7 mouse cellular contexts compared by ENCODE assay signal in genomic region chr15:98166963-98167644, GRCm38 (mm10). TPM values are rescaled to one million over a fixed set of nuclear protein-coding genes. Genes with fewer than 3 reads are reported as not detected.
DNase-seq lines count a peak whose midpoint lies in the region; ATAC-seq lines count a peak whose summit lies in the region.

Ccdc184 (plus strand) TSS chr15:98167158.

- under 1% methylated on average over 18 of the region's 18 CpGs for WGBS in embryonic facial prominence, embryonic 12.5 days
- WGBS in hindbrain, embryonic 14.5 days = 2% methylated on average over 18 of the region's 18 CpGs
- WGBS in midbrain, embryonic 11.5 days = 1% methylated on average over 18 of the region's 18 CpGs

- peak in 1 of 2 experiments; percentile 15 for DNase-seq in left cerebral cortex, adult 18-20 months (ENCODE audit: low spot score in 2 of 2)
- DNase-seq in left cerebral cortex, adult 11 months (ENCODE audit: low spot score) = no peak
- peak; percentile 41 for DNase-seq in hindbrain, embryonic 14.5 days (ENCODE audit: low spot score)
- DNase-seq in midbrain, embryonic 11.5 days (ENCODE audit: low spot score, missing footprints) = peak; percentile 88
- no peak for DNase-seq in thymus, postnatal 0 days (ENCODE audit: low spot score)

- H3K4me1 ChIP-seq in embryonic facial prominence, embryonic 12.5 days = peaks cover 12% of the 10 kb centered on the region; the same call in 1 of the 2 replicates
- H3K4me1 ChIP-seq in hindbrain, embryonic 14.5 days (replicated peaks; ENCODE audit: control insufficient read depth, insufficient read depth, low read length) = peaks cover 28% of the 10 kb centered on the region
- peaks cover 5% of the 10 kb centered on the region for H3K4me1 ChIP-seq in midbrain, embryonic 11.5 days (ENCODE audit: control insufficient read depth, insufficient read depth, low read length)

- peak within 1 kb of the TSS; percentile 47 for H3K9ac ChIP-seq in embryonic facial prominence, embryonic 12.5 days
- peak within 1 kb of the TSS; percentile 62 for H3K9ac ChIP-seq in hindbrain, embryonic 14.5 days
- peak within 1 kb of the TSS; percentile 58 for H3K9ac ChIP-seq in midbrain, embryonic 11.5 days (ENCODE audit: low read length)

- peaks cover 63% of the 10 kb centered on the region for H3K27me3 ChIP-seq in embryonic facial prominence, embryonic 12.5 days
- peaks cover 9% of the 10 kb centered on the region; the same call in 1 of the 2 replicates for H3K27me3 ChIP-seq in hindbrain, embryonic 14.5 days (ENCODE audit: control insufficient read depth, insufficient read depth, low read length)
- peaks cover 29% of the 10 kb centered on the region for H3K27me3 ChIP-seq in midbrain, embryonic 11.5 days (ENCODE audit: control insufficient read depth, insufficient read depth, low read length)

- H3K27ac ChIP-seq in embryonic facial prominence, embryonic 12.5 days = no peak within 1 kb of the TSS
- peak within 1 kb of the TSS; percentile 96 for H3K27ac ChIP-seq in hindbrain, embryonic 14.5 days
- peak within 1 kb of the TSS; percentile 85 for H3K27ac ChIP-seq in midbrain, embryonic 11.5 days (ENCODE audit: low read depth, low read length)

- H3K4me3 ChIP-seq in embryonic facial prominence, embryonic 12.5 days = peak within 1 kb of the TSS; percentile 49
- peak within 1 kb of the TSS; percentile 50 for H3K4me3 ChIP-seq in hindbrain, embryonic 14.5 days (replicated peaks; ENCODE audit: low read length)
- peak within 1 kb of the TSS; percentile 45 for H3K4me3 ChIP-seq in midbrain, embryonic 11.5 days (ENCODE audit: low read depth, low read length)

- no peaks in the 10 kb centered on the region for H3K9me3 ChIP-seq in embryonic facial prominence, embryonic 12.5 days
- H3K9me3 ChIP-seq in hindbrain, embryonic 14.5 days (ENCODE audit: control insufficient read depth, low read length) = no peaks in the 10 kb centered on the region
- H3K9me3 ChIP-seq in midbrain, embryonic 11.5 days (ENCODE audit: control insufficient read depth, low read length) = no peaks in the 10 kb centered on the region

- 0 out of 2 replicates have a peak, but pooled peaks have one; percentile 11 for ATAC-seq in embryonic facial prominence, embryonic 12.5 days (ENCODE audit: insufficient number of reproducible peaks, insufficient read depth, low FRiP score, low TSS enrichment)
- ATAC-seq in hindbrain, embryonic 14.5 days (ENCODE audit: low FRiP score) = peak; percentile 73
- ATAC-seq in midbrain, embryonic 11.5 days (ENCODE audit: low FRiP score) = peak; percentile 75
- ATAC-seq in megakaryocyte progenitor cell, adult 5-6 weeks (replicated peaks; ENCODE audit: poor library complexity) = no peak

- H3K36me3 ChIP-seq in embryonic facial prominence, embryonic 12.5 days = no peaks in the 10 kb centered on the region
- no peaks in the 10 kb centered on the region for H3K36me3 ChIP-seq in hindbrain, embryonic 14.5 days (replicated peaks; ENCODE audit: control insufficient read depth, insufficient read depth)
- no peaks in the 10 kb centered on the region for H3K36me3 ChIP-seq in midbrain, embryonic 11.5 days (ENCODE audit: control insufficient read depth, insufficient read depth, low read length)

- peak within 1 kb of the TSS; percentile 88 for H3K4me2 ChIP-seq in embryonic facial prominence, embryonic 12.5 days (replicated peaks)
- peak within 1 kb of the TSS; percentile 67 for H3K4me2 ChIP-seq in hindbrain, embryonic 14.5 days (replicated peaks)
- peak within 1 kb of the TSS; percentile 63 for H3K4me2 ChIP-seq in midbrain, embryonic 11.5 days

RNA-seq across cellular contexts. Expression of gene Ccdc184, which starts in this region (rescaled TPM):
- total RNA-seq in left cerebral cortex, adult 18-20 months (2021) = 10 to 100 TPM; 22.5 to 23.2 TPM
- 2.0 and 2.4 TPM in 2 replicates for polyA plus RNA-seq in embryonic facial prominence, embryonic 12.5 days (2016; fragmentation: Nextera tagmentation; extraction: Ambion mirVana)
- 98.1 and 125 TPM in 2 replicates for polyA plus RNA-seq in hindbrain, embryonic 14.5 days (2014; fragmentation: Nextera tagmentation; extraction: Ambion mirVana)
- polyA plus RNA-seq in midbrain, embryonic 11.5 days (2014; fragmentation: Nextera tagmentation; extraction: Ambion mirVana) = 12.7 TPM in 2 replicates
- total RNA-seq in megakaryocyte progenitor cell, adult 5-6 weeks (2015) = not detected in 2 replicates
- not detected in 2 replicates for total RNA-seq in megakaryocyte progenitor cell, adult 5-6 weeks (2017)
- 0.25 and 0.30 TPM in 2 replicates for polyA plus RNA-seq in thymus, postnatal 0 days (2015; fragmentation: Nextera tagmentation; extraction: Ambion mirVana)

Comparison
In these comparisons a context has a peak if more than half of its experiments do, and no peak if none do; other contexts are left out.
1. RNA of gene Ccdc184 (total RNA-seq): 22.5 to 23.2 TPM in left cerebral cortex, adult 18-20 months; not detected in megakaryocyte progenitor cell, adult 5-6 weeks; every median in the first group is over 10 times any median in the second.
2. DNase-seq: peak in hindbrain, embryonic 14.5 days (single experiment) and midbrain, embryonic 11.5 days (single experiment); none in left cerebral cortex, adult 11 months (single experiment) and thymus, postnatal 0 days (single experiment).
3. Peak in every context shown above with its lines, with median percentiles within 50 percentile points of each other: H3K4me2 ChIP-seq, H3K4me3 ChIP-seq and H3K9ac ChIP-seq.